Mouse (Mus musculus): Measurements from ENCODE around the gene Cpne6.

Cpne6 gene

DNA sequence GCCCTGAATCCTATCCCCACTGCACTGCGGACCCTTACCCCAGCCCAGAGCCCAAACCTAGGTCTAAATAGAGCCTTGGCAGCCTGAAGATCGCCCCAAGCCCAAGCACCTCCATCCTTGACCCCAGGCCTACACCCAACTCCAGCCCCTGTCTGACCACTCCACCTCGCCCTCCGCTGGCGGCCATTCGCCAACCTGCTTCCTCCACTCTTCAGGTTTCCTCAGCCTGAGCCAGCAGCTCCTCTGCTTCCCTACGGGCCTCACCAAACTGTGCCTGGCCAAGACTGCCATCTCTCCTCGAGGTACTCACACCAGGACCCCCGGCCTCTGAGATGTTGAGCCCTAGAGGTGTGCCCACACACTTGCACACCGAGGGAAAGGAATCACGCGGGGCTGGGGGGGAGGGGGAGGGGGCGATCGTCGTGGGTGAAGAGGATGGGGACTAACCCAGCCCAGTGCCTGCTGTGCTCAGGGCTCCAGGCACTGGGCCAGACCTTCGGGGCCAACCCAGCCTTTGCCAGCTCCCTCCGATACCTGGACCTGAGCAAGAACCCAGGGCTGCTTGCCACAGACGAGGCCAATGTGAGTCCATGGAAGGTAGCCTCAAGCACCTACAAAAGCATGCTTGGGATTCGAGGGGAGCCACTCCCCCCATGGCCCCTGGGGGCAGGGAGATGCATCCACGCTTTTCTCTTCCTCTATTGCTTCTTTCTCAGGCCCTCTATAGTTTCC is 14.6 kb upstream of the Cpne6 start:
- in situ Hi-C loops (cut with MboI; ENCODE audit: low pct_unique_long_range_greater_than_20kb in 1 of 2, low sequenced_read_pairs in 2 of 2, unreplicated experiment in 1 of 2), result no loop called here

- in situ Hi-C loops (cut with MboI; ENCODE audit: low pct_unique_long_range_greater_than_20kb in 1 of 2, low sequenced_read_pairs in 2 of 2, unreplicated experiment in 1 of 2), result no loop called here
Observed at GRCm38 (mm10) chr14:55496761-55497448, 13.3 kb upstream of the Cpne6 start.

GRCm38 (mm10) chr14:55497449-55497821 is 12.8 kb upstream of the Cpne6 start:
- in situ Hi-C loops (cut with MboI; ENCODE audit: low pct_unique_long_range_greater_than_20kb in 1 of 2, low sequenced_read_pairs in 2 of 2, unreplicated experiment in 1 of 2), result no loop called here

DNA sequence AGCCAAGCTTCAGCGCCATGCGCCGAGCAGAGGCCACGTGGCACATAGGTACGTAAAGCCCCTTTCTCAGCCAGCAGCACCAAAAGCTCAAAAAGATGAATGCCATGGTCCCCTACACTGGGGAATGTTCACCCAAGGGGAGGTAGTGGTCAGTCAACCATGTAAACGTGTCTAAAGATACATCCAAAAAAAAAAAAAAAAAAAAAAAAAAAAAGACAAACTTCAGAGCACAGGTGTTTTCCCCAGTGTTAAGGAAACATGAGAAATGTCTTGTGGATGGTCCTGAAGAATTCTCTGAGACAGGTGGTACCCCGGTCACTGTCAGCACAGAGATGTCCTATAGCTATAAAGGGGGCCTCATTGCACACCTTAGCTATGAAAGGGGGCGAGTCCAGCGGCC is 4.6 kb upstream of the Cpne6 start:
- in situ Hi-C loops (cut with MboI; ENCODE audit: low pct_unique_long_range_greater_than_20kb in 1 of 2, low sequenced_read_pairs in 2 of 2, unreplicated experiment in 1 of 2), result no loop called here

DNA sequence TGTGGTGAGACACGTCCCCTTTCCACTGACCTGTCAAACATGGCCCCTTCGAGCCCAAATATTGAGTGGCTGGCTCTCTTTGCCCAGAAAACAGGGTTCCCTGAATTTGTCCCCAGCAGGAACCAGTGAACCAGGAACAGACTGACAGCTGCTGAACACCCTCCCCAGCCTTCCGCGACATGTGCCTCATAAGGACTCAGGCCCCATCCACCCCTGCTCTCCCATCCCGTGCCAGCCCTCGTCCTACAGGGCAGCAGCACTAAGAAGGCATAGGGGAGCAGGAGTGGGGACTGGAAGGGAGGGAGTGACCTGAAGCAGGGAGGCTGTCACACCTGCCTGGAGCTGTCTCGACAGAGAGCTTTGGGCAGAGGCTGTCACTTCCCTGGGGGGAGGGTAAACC is 2.4 kb upstream of the Cpne6 start:
- in situ Hi-C loops (cut with MboI; ENCODE audit: low pct_unique_long_range_greater_than_20kb in 1 of 2, low sequenced_read_pairs in 2 of 2, unreplicated experiment in 1 of 2), result no loop called here

- in situ Hi-C loops (cut with MboI; ENCODE audit: low pct_unique_long_range_greater_than_20kb in 1 of 2, low sequenced_read_pairs in 2 of 2, unreplicated experiment in 1 of 2), result no loop called here
Observed at GRCm38 (mm10) chr14:55509540-55509939, 705 bp upstream of the Cpne6 start.

GRCm38 (mm10) chr14:55511037-55511436 is 792 bp downstream of the Cpne6 start:
- in situ Hi-C loops (cut with MboI; ENCODE audit: low pct_unique_long_range_greater_than_20kb in 1 of 2, low sequenced_read_pairs in 2 of 2, unreplicated experiment in 1 of 2), result no loop called here

GRCm38 (mm10) chr14:55513927-55514326 is 3.7 kb downstream of the Cpne6 start:
- in situ Hi-C loops (cut with MboI; ENCODE audit: low pct_unique_long_range_greater_than_20kb in 1 of 2, low sequenced_read_pairs in 2 of 2, unreplicated experiment in 1 of 2), result no loop called here

DNA sequence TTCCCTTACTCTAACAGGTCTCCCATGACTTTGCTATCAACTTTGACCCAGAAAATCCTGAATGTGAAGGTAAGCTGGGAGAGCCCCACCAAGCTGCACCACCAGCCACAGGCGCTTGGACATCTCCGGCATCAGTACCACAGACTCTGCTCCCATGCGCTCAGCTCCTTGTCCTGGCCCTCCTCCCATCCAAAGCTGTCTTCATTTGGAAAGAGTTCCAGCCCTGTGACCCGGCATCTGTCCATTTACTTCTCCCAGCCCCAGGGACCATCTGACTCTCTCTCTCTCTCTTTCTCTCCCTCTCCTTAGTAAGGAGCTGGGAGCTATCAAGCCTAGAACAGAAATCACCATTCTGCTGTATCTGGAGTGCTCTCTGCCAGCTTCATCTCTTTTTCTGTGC is 5.6 kb downstream of the Cpne6 start:
- in situ Hi-C loops (cut with MboI; ENCODE audit: low pct_unique_long_range_greater_than_20kb in 1 of 2, low sequenced_read_pairs in 2 of 2, unreplicated experiment in 1 of 2), result no loop called here

DNA sequence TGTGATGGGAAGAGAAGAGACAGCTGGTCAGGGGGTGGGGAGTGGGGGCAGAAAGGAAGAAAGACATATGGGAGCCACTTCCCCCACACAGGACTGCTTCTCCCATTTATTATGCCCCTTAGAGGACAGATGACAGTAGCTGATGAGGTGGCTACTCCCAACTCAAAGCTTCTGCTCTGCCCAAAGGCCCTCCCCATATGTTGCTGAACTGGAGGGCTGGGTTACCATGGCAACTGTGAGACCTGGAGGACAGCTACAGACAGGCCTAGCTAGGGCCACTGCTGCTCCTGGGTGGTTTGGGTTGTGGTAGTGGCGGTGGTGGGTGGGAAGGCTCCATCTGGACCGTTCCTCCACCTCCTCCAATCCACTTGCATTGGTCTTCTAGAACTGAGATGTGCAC is 8.7 kb downstream of the Cpne6 start:
- in situ Hi-C loops (cut with MboI; ENCODE audit: low pct_unique_long_range_greater_than_20kb in 1 of 2, low sequenced_read_pairs in 2 of 2, unreplicated experiment in 1 of 2), result no loop called here

DNA sequence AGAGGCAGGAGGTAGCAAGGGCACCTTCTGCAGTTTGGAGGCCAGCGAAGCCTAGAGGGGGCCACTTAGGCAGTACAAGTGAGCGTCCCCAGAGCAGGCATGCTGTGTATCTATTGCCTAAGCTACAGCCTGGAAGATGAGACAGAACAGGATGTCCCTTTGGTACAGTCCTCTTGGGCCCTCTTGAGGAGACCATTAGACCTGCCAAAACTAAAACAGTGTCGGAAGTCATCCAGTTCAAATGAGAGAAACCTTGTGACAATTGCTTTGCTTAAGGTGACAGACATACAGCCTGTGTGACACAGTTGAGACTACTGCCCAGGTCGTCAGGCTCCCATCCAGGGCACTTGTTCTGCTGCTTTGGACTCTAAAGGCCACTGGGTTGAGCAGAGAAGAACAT is 9.4 kb downstream of the Cpne6 start:
- in situ Hi-C loops (cut with MboI; ENCODE audit: low pct_unique_long_range_greater_than_20kb in 1 of 2, low sequenced_read_pairs in 2 of 2, unreplicated experiment in 1 of 2), result no loop called here

- in situ Hi-C loops (cut with MboI; ENCODE audit: low pct_unique_long_range_greater_than_20kb in 1 of 2, low sequenced_read_pairs in 2 of 2, unreplicated experiment in 1 of 2), result no loop called here
Observed at GRCm38 (mm10) chr14:55520451-55521361, 10.5 kb downstream of the Cpne6 start.

DNA sequence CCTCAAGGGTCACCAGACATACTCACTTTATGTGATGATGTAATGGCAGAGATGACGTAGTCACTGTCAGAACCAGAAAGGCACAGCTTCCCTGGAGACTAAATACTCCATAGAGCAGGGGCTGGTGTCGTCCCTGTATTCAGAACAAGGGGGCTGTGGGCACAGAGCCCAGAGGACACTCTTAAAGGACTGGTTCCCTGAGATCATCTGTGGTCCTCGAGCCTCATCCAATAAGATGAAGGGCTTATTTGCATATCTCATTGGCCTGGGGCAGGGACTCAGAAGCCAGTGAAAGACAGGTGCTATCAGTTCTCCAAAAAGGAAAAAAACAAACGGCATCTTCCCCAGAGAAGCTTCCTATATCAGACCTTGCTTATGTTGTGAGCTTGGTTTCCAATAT is 13.8 kb downstream of the Cpne6 start:
- in situ Hi-C loops (cut with MboI; ENCODE audit: low pct_unique_long_range_greater_than_20kb in 1 of 2, low sequenced_read_pairs in 2 of 2, unreplicated experiment in 1 of 2), result no loop called here

DNA sequence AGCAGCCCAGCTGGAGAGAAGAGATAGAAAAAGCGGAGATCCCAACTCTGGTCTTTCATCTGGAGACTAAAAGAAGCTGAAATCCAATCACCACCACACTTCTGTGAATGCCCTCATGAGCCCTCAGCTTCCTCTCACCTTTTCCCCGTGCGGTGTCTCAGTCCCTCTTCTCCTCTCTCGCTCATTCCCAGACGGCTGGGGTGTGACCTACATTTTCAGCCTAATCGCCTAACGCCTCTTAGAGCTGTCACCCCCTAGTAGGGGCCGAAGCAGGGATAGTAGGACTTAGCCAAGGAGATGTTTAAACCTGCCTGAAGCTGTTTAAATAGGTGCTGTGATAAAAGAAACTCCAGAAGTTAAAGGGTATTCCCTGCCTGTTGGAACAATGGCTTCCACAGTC is 14.5 kb downstream of the Cpne6 start, which contains the start of gene Nrl:
TSS of gene Nrl (minus strand) at position 197 of the 400 bp plus-strand sequence.
- in situ Hi-C loops (cut with MboI; ENCODE audit: low pct_unique_long_range_greater_than_20kb in 1 of 2, low sequenced_read_pairs in 2 of 2, unreplicated experiment in 1 of 2), result no loop called here

- in situ Hi-C loops (cut with MboI; ENCODE audit: low pct_unique_long_range_greater_than_20kb in 1 of 2, low sequenced_read_pairs in 2 of 2, unreplicated experiment in 1 of 2), result no loop called here
Observed at GRCm38 (mm10) chr14:55526674-55527073, 16.4 kb downstream of the Cpne6 start.

- in situ Hi-C loops (cut with MboI; ENCODE audit: low pct_unique_long_range_greater_than_20kb in 1 of 2, low sequenced_read_pairs in 2 of 2, unreplicated experiment in 1 of 2), result no loop called here
Observed at GRCm38 (mm10) chr14:55527940-55528339, 17.7 kb downstream of the Cpne6 start.

DNA sequence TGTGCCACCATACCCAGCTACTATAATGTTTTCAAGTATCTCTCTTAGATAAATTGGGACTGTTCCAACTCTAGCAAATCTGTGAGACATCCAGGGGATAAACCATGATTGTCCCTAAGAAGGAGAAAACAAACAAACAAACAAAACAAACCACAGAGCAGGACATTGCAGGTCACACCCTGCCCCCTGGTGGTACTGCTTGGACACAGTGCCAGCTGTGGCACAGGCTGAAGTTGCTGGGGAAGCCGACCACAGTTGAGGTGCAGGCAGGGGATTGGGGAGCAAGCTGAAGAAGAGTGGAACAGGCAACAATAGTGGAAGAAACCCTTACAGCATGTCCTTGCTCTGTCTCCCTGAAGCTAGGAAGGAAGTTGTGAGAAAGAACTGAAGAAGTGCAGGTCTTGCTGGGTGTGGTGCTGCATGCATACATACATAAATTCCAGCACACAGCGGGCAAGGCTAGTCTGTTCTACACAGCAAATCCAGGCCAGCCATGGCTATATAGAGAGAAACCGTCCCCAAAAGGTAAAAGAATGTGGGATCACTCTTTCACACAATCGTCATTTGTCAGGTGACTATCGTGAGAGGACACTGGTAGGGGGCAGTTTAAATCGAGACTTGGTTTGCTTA is 26.0 kb downstream of the Cpne6 start:
- in situ Hi-C loops (cut with MboI; ENCODE audit: low pct_unique_long_range_greater_than_20kb in 1 of 2, low sequenced_read_pairs in 2 of 2, unreplicated experiment in 1 of 2), result no loop called here

DNA sequence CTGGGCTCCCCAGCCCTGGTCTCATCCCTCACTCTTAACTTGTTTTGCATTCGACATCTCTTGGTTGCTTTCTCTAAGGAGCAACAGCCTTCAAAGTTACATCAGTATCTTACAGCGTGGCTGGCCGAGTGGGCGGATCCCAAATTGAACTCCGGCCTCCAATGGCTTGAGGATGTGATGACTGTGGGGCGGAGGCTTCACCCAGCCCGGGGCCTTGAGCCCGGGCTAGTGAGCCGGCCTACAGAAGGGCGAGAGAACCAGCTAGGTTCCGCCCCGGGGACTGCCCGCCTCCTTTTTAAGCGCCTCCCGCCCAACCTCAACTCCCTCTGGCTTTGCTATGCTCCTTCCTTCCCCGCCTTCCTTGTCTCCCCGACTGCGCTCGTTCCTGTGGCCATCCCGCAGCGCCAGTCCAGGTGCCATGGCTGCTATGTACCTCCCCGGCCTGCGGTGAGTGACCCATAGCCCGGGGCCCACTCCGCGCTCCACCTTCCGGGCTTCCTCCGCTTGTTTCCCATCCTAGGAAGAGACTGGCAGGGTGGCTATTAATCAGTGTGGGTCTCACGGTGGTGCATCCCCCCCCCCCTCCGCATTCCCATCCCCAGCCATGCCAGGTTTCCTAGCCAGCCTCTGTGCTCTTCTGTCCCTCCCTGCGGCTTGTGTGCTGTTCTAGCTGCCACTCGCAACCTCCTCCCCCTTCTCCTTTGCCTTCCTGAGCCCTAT is 30.0 kb downstream of the Cpne6 start, which contains the start of gene Pck2:
TSS of gene Pck2 (plus strand) at position 200 of the 720 bp plus-strand sequence.
- in situ Hi-C loops (cut with MboI; ENCODE audit: low pct_unique_long_range_greater_than_20kb in 1 of 2, low sequenced_read_pairs in 2 of 2, unreplicated experiment in 1 of 2), result no loop called here
